Mouse (Mus musculus) brown adipose tissue, adult 24 weeks (tissue): Measurements from ENCODE around the gene Ccdc188. TPM values are rescaled to one million over a fixed set of nuclear protein-coding genes. Genes with fewer than 3 reads are reported as not detected.

Experiments
- H3K27ac ChIP-seq: fragments of 200-500 bp; replicated peaks from 2 replicates; pipeline ENCODE4 v1.5.1; 2012; ENCODE audit warnings: low read depth, mild to moderate bottlenecking, low read length
- H3K4me1 ChIP-seq: fragments of 200-500 bp; 2 replicates; pipeline ENCODE4 v1.6.1; 2012; ENCODE audit warnings: low read length, mixed read lengths; ENCODE audit not compliant: control insufficient read depth, insufficient read depth, insufficient read length
- H3K4me3 ChIP-seq: fragments of 200-500 bp; 2 replicates; pipeline ENCODE4 v1.5.1; 2012; ENCODE audit warnings: low read depth, mild to moderate bottlenecking, low read length, moderate library complexity; ENCODE audit not compliant: insufficient read depth
- polyA plus RNA-seq: library from polyadenylated mRNA; stranded (reverse); fragments of >200 nt; gene quantifications from 2 replicates; pipeline ENCODE4 v1.2.4, GENCODE M21; 2012; ENCODE audit not compliant: missing spikeins, insufficient read depth, insufficient read length

Gene Ccdc188
- polyA plus RNA-seq, 1 experiment: not detected

DNA sequence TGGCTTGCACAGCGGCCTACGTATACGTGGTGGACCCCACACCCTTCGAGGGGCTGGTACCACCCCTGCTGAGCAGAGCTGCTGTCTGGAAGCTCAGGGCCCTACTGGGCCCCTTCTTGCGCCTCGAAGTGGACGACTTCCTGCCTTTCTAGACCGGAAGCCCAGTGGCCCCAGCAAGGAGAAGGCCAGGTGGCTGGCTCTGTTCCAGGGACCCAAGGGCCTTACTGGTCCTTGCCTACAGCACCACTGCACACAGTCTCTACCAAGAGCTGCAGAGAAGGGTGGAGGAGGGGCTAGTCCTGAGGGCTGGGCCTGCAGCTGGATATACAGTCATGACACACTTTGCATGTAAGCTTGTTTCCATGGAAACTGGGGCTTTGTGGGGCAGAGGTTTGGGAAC is 2.3 kb downstream of the Ccdc188 start:
- Histone ChIP-seq H3K4me3 (no peak overlapping the region), H3K27ac (no peak overlapping the region), H3K4me1 (no peaks in the 10 kb centered on the region; the same call in 1 of the 2 replicates)

DNA sequence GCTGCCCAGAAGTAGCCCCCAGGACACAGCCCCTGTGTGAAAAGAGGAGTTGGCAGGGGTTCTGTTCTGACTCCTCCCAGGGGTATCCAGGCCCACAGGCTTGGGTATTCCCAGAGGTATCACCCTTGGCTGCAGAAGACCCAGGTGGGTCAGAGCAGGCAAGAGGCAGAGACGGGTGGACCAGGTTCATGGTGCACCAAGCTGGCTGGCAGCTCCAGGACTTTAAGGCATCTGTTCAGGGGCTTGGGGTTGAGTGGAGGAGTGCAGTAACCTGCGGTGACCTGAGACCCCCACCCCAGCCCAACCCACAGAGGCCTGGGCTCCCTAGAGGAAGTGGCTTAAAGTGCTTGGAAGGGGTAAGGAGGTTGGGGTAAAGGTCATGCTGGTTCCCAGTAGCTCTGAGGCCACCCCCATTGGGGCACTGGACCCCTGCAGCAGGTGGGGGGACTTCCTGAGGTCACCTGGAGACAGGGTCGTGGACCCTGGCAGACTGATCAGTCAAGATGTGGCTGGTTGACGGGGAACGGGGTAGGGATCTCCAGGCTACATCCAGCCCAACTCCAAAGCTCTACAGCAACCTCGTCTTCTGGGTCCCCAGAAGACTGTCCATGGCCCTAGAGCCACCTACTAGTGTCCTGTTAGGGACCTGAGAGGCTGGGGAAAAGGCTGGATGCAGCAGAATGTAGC is 3.3 kb downstream of the Ccdc188 start:
- H3K4me1 ChIP-seq: no peaks in the 10 kb centered on the region; the same call in 1 of the 2 replicates
- H3K27ac ChIP-seq: no peak overlapping the region
- no peak overlapping the region for H3K4me3 ChIP-seq

DNA sequence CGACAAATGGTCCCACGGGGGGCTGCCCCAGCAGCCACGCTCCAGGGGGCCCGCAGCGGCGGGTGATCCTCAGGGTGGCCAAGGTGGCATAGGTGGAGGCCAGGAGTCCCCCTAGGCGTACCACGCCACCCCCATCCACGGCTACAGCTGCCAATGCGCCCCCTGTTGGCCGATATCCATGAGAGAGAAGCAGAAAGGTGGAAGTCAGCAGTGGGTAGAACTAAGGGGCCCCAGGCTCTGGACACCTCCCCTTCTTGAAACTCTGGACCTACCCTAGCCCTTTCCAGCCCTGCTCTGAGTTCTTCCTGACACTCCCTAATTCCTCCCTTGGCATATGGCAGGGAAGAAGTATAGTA is 3.8 kb downstream of the Ccdc188 start:
- Histone ChIP-seq H3K4me3 (no peak overlapping the region), H3K4me1 (no peaks in the 10 kb centered on the region; the same call in 1 of the 2 replicates), H3K27ac (no peak overlapping the region)

GRCm38 (mm10) chr16:18222188-18222587 is 4.5 kb downstream of the Ccdc188 start:
- no peak overlapping the region for H3K4me3 ChIP-seq
- H3K4me1 ChIP-seq: no peaks in the 10 kb centered on the region; the same call in 1 of the 2 replicates
- no peak overlapping the region for H3K27ac ChIP-seq

GRCm38 (mm10) chr16:18227187-18227586 is 9.5 kb downstream of the Ccdc188 start:
- Histone ChIP-seq H3K4me3 (no peak overlapping the region), H3K4me1 (peaks cover 19% of the 10 kb centered on the region), H3K27ac (no peak overlapping the region)

DNA sequence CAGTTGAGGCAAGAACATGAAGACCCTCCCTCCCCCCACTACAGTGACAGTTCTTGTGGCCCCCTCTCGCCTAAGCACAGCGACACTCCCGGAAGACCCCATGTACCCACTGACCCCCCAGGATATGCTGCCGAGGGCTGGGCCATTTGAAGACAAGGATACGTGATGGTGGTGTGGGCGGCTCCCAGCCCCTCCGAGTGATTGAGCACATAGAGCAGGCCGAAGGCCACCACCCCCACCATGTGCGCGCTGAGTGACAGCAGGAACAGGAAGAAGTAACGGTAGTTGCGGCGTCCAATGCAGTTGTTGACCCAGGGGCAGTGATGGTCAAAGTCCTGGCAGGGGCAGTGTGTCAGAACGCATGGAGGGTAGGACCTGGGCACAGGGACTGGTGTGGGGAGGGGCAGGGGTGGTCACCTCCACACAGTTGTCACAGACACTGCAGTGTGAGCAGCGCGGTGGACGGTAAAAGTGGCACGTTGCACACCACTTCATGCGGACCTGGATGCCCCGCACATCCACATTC is 10.3 kb downstream of the Ccdc188 start:
- H3K4me3 ChIP-seq: no peak overlapping the region
- H3K27ac ChIP-seq: no peak overlapping the region
- H3K4me1 ChIP-seq: peaks cover 19% of the 10 kb centered on the region

GRCm38 (mm10) chr16:18228856-18229255 is 11.2 kb downstream of the Ccdc188 start:
- no peak overlapping the region for H3K4me3 ChIP-seq
- no peak overlapping the region for H3K27ac ChIP-seq
- H3K4me1 ChIP-seq: peaks cover 22% of the 10 kb centered on the region

GRCm38 (mm10) chr16:18229622-18230021 is 11.9 kb downstream of the Ccdc188 start:
- H3K4me1 ChIP-seq: peaks cover 25% of the 10 kb centered on the region
- no peak overlapping the region for H3K27ac ChIP-seq
- no peak overlapping the region for H3K4me3 ChIP-seq

- Histone ChIP-seq H3K4me1 (peaks cover 25% of the 10 kb centered on the region), H3K4me3 (no peak overlapping the region), H3K27ac (no peak overlapping the region)
Measured at GRCm38 (mm10) chr16:18230617-18231016, 12.9 kb downstream of the Ccdc188 start.

DNA sequence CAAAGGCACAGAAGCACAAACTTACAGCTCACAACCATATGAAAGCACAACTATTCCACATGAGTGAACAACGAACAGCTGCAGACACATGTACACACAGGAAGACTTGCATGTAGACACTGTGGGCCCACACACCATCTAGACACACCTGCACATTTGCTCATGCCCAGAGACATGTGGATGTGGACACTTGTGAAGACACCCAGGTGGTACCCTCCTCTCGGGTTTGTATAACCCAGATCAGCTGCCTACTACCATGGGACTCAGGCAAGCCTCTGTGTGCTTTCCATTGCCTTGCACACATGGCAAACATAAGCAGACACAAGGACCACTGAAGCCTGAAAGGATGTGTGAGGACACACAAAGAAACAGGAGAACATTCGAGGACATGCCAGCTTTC is 13.4 kb downstream of the Ccdc188 start:
- peaks cover 28% of the 10 kb centered on the region for H3K4me1 ChIP-seq
- H3K27ac ChIP-seq: no peak overlapping the region
- no peak overlapping the region for H3K4me3 ChIP-seq

DNA sequence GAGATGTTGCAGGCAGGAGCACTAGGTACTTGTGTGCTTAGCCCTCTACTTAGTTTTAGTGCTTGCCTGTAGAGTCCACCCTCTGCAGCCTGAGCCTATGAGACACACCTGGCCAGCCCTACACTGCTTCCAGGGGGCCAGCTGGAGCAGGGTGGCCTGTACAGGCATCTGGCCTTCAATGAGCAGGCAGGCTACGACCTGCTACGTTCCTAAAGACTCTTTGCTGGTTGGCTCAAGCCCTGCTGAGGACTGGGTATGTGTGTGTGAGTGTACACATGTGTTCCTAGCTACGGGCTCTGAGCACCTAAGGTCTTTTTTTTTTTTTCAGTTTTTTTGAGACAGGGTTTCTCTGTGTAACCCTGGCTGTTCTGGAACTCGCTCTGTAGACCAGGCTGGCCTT is 13.8 kb downstream of the Ccdc188 start:
- Histone ChIP-seq H3K27ac (no peak overlapping the region), H3K4me3 (no peak overlapping the region), H3K4me1 (peaks cover 29% of the 10 kb centered on the region)

- Histone ChIP-seq H3K4me1 (peaks cover 29% of the 10 kb centered on the region), H3K4me3 (no peak overlapping the region), H3K27ac (no peak overlapping the region)
Measured at GRCm38 (mm10) chr16:18233451-18233850, 15.8 kb downstream of the Ccdc188 start.

- H3K27ac ChIP-seq: no peak overlapping the region
- H3K4me1 ChIP-seq: peaks cover 29% of the 10 kb centered on the region
Measured at GRCm38 (mm10) chr16:18233919-18234670, 16.4 kb downstream of the Ccdc188 start.

DNA sequence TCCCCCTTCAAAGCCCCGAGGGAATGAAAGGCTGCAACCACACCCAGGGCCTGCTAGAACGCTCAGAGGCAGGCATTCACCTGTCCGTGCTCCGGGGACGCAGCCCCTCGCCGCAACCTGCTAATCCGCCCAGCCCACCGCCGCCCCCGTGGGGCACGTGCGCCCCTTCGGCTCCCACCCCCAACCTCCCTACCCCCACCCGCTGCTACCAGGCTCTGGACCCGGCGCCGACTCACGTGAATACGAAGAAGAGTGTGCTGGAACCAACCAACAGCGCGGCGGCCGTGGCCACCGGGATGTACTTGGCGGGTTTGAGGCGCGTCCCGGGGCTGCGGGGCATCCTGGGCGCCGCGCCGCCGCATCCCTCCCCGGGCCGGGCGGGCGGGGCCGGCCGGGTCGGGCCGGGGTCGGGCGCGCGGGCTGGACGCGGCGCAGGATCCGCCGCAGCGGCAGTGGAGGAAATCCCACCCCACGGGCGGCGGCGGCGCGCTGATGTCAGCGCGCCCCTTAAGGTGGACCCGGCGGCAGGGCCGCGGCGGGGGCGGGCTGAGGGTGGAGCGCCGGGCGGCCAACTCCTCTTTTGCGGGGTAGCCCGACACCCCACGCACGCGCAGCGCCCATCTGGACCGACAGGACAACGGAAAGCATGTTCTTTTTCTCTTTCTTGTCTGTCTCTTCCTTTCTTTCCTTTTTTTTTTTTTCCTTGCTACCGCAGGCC is 17.2 kb downstream of the Ccdc188 start, which contains the start of gene Zdhhc8:
Gene Zdhhc8 (minus strand): TSS at position 466 of the 718 bp plus-strand sequence.
- Histone ChIP-seq H3K4me3 (peak within 1 kb of the TSS; percentile 78), H3K27ac (peak within 1 kb of the TSS; percentile 78), H3K4me1 (peaks cover 24% of the 10 kb centered on the region)

More at GRCm38 (mm10) chr16:18233919-18234670, 16.4 kb downstream of the Ccdc188 start:
- peak overlapping the region; percentile 78 for H3K4me3 ChIP-seq
